In the genomic region with DNA sequence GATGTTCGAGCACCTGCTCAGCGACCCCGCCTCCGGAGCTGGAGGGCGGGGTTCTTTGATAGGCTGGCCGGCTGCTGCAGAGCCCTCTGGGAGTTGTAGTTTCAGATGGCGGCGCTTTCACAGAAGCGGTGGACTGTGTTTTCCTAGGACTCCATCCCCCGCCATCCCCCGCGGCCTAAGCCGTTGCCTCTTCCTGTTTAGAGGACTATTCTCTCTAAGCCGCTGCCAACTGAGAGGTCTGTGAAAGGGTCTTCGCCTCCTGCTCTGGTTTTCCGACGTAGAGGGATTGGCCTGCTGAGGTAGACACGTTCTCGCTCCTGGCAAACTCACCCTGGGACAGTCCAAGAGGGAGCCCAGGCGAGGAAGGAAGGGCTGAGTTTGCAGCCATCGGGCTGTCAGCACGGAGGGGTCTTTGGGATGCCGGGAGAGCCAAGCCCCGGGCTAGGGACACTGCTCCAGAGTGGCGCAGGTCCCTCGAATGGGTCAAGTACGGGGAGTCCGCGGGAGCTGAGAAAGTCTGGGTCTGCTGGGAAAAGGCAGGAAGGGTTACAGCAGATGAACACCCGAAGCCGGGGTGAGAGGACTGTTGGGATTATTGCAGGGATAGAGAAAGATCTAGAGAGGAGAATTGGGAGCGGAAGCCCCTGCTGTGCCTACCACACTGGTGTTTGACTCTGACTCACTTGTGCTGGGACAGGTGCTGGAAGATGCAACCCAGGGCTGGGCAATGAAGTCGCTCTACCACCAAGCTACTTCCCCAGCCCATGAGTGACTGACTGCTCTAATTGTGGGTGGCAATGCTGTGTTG, we compare ENCODE assay signal across 8 mouse cellular contexts. TPM values are rescaled to one million over a fixed set of nuclear protein-coding genes. Genes with fewer than 3 reads are reported as not detected.
DNase-seq lines count a peak whose midpoint lies in the region; ATAC-seq and TF ChIP-seq lines count a peak whose summit lies in the region.

A gene (plus strand): TSS at position 178 of the 808 bp plus-strand sequence.

- DNase-seq in brain, embryonic 14.5 days (ENCODE audit: low read depth), result peak; percentile 98
- peak; percentile 98 for DNase-seq in kidney, postnatal 0 days (ENCODE audit: low spot score)
- peak; percentile 87 for DNase-seq in liver, embryonic 11.5 days (ENCODE audit: low spot score)
- peak; percentile 93 for DNase-seq in naive thymus-derived CD4-positive, alpha-beta T cell, adult 2 months (ENCODE audit: low read depth)

- TF ChIP-seq POLR2A in brain, embryonic 14.5 days (IDR thresholded peaks at IDR 0.05; ENCODE audit: borderline replicate concordance, extremely low read depth, insufficient read depth, insufficient read length, poor library complexity, severe bottlenecking), result peak; percentile 25; the same call in 1 of the 2 replicates

- WGBS in heart, embryonic 12.5 days, result under 1% methylated on average over 33 of the region's 33 CpGs
- under 1% methylated on average over 33 of the region's 33 CpGs for WGBS in kidney, postnatal 0 days
- WGBS in liver, embryonic 11.5 days, result under 1% methylated on average over 33 of the region's 33 CpGs
- WGBS in stomach, embryonic 14.5 days, result under 1% methylated on average over 33 of the region's 33 CpGs

- no peaks in the 10 kb centered on the region for H3K79me2 ChIP-seq in C2C12 (ENCODE audit: control insufficient read depth, insufficient read depth)

- H3K4me1 ChIP-seq in erythroblast, embryonic 14.5 days (ENCODE audit: control insufficient read depth), result peaks cover 30% of the 10 kb centered on the region
- H3K4me1 ChIP-seq in heart, embryonic 12.5 days (replicated peaks), result peaks cover 14% of the 10 kb centered on the region
- peaks cover 4% of the 10 kb centered on the region; the same call in 1 of the 2 replicates for H3K4me1 ChIP-seq in kidney, postnatal 0 days (replicated peaks; ENCODE audit: insufficient read depth, low read length)
- H3K4me1 ChIP-seq in liver, embryonic 11.5 days (replicated peaks; ENCODE audit: control insufficient read depth, insufficient read depth, low read length), result peaks cover 6% of the 10 kb centered on the region; the same call in 1 of the 2 replicates
- H3K4me1 ChIP-seq in stomach, embryonic 14.5 days (ENCODE audit: control insufficient read depth, insufficient read depth, low read length), result 0 out of 2 replicates have a peak, but pooled peaks cover 4% of the 10 kb centered on the region

- no peaks in the 10 kb centered on the region for H3K36me3 ChIP-seq in C2C12 (ENCODE audit: control insufficient read depth, insufficient read depth)
- H3K36me3 ChIP-seq in erythroblast, embryonic 14.5 days (ENCODE audit: control insufficient read depth), result peaks cover 7% of the 10 kb centered on the region
- H3K36me3 ChIP-seq in heart, embryonic 12.5 days, result no peaks in the 10 kb centered on the region
- H3K36me3 ChIP-seq in kidney, postnatal 0 days (ENCODE audit: insufficient read depth, low read length), result no peaks in the 10 kb centered on the region
- no peaks in the 10 kb centered on the region for H3K36me3 ChIP-seq in liver, embryonic 11.5 days (ENCODE audit: control insufficient read depth, insufficient read depth, low read length)
- H3K36me3 ChIP-seq in stomach, embryonic 14.5 days (ENCODE audit: control insufficient read depth, insufficient read depth, low read length), result no peaks in the 10 kb centered on the region

- H3K4me3 ChIP-seq in C2C12 (ENCODE audit: insufficient read depth, poor library complexity, severe bottlenecking), result peak within 1 kb of the TSS; percentile 50
- H3K4me3 ChIP-seq in erythroblast, embryonic 14.5 days (replicated peaks), result peak within 1 kb of the TSS; percentile 82
- peak within 1 kb of the TSS; percentile 76 for H3K4me3 ChIP-seq in heart, embryonic 12.5 days
- peak within 1 kb of the TSS; percentile 82 for H3K4me3 ChIP-seq in kidney, postnatal 0 days (replicated peaks; ENCODE audit: low read depth, low read length)
- H3K4me3 ChIP-seq in liver, embryonic 11.5 days (ENCODE audit: low read depth, low read length), result peak within 1 kb of the TSS; percentile 81
- H3K4me3 ChIP-seq in stomach, embryonic 14.5 days (ENCODE audit: low read depth, low read length), result peak within 1 kb of the TSS; percentile 85

- H3K27ac ChIP-seq in heart, embryonic 12.5 days (ENCODE audit: poor library complexity, severe bottlenecking), result peak within 1 kb of the TSS; percentile 50; the same call in 1 of the 2 replicates
- peak within 1 kb of the TSS; percentile 67 for H3K27ac ChIP-seq in kidney, postnatal 0 days
- no peak within 1 kb of the TSS; the same call in 1 of the 2 replicates for H3K27ac ChIP-seq in liver, embryonic 11.5 days (ENCODE audit: low read depth, low read length)
- no peak within 1 kb of the TSS for H3K27ac ChIP-seq in stomach, embryonic 14.5 days (ENCODE audit: low read length)

- H3K9ac ChIP-seq in heart, embryonic 12.5 days, result peak within 1 kb of the TSS; percentile 90
- peak within 1 kb of the TSS; percentile 80 for H3K9ac ChIP-seq in kidney, postnatal 0 days (ENCODE audit: low read depth, low read length)
- H3K9ac ChIP-seq in liver, embryonic 11.5 days (ENCODE audit: low read depth, low read length), result peak within 1 kb of the TSS; percentile 82
- peak within 1 kb of the TSS; percentile 76 for H3K9ac ChIP-seq in stomach, embryonic 14.5 days (replicated peaks; ENCODE audit: low read depth, low read length)

- no peaks in the 10 kb centered on the region for H3K9me3 ChIP-seq in erythroblast, embryonic 14.5 days (ENCODE audit: control insufficient read depth, low read length)
- no peaks in the 10 kb centered on the region for H3K9me3 ChIP-seq in heart, embryonic 12.5 days (replicated peaks)
- no peaks in the 10 kb centered on the region for H3K9me3 ChIP-seq in kidney, postnatal 0 days (replicated peaks; ENCODE audit: low read length)
- H3K9me3 ChIP-seq in liver, embryonic 11.5 days (ENCODE audit: control insufficient read depth, low read length), result no peaks in the 10 kb centered on the region
- no peaks in the 10 kb centered on the region for H3K9me3 ChIP-seq in stomach, embryonic 14.5 days (ENCODE audit: control insufficient read depth, low read depth, low read length)

- peak within 1 kb of the TSS; percentile 69 for H3ac ChIP-seq in C2C12 (ENCODE audit: control insufficient read depth, insufficient read length, low read depth)

- no peak for TF ChIP-seq CTCF in C2C12 (IDR thresholded peaks at IDR 0.05; ENCODE audit: control insufficient read depth, insufficient read depth, insufficient read length)
- no peak for TF ChIP-seq CTCF in brain, embryonic 14.5 days (IDR thresholded peaks at IDR 0.05; ENCODE audit: borderline replicate concordance, extremely low read depth, insufficient read depth, insufficient read length)
- TF ChIP-seq CTCF in kidney, postnatal 0 days (IDR thresholded peaks at IDR 0.05; ENCODE audit: low read depth), result no peak

- peaks cover 5% of the 10 kb centered on the region for H3K27me3 ChIP-seq in C2C12 (ENCODE audit: control insufficient read depth, insufficient read depth, insufficient read length)
- no peaks in the 10 kb centered on the region for H3K27me3 ChIP-seq in erythroblast, embryonic 14.5 days (ENCODE audit: control insufficient read depth)
- H3K27me3 ChIP-seq in heart, embryonic 12.5 days (replicated peaks), result no peaks in the 10 kb centered on the region
- no peaks in the 10 kb centered on the region for H3K27me3 ChIP-seq in kidney, postnatal 0 days (ENCODE audit: insufficient read depth, low read length)
- no peaks in the 10 kb centered on the region for H3K27me3 ChIP-seq in liver, embryonic 11.5 days (replicated peaks; ENCODE audit: control insufficient read depth, insufficient read depth, low read length)
- H3K27me3 ChIP-seq in stomach, embryonic 14.5 days (ENCODE audit: control insufficient read depth, insufficient read depth, low read length), result no peaks in the 10 kb centered on the region

- no peaks in the 10 kb centered on the region for H3K79me3 ChIP-seq in C2C12 (ENCODE audit: low read depth)

- peak; percentile 98 for ATAC-seq in heart, embryonic 12.5 days (ENCODE audit: insufficient number of reproducible peaks, low FRiP score)
- peak; percentile 97 for ATAC-seq in kidney, postnatal 0 days (replicated peaks; ENCODE audit: low FRiP score, low read depth)
- peak; percentile 99 for ATAC-seq in liver, embryonic 11.5 days (replicated peaks; ENCODE audit: low FRiP score)
- ATAC-seq in stomach, embryonic 14.5 days (ENCODE audit: insufficient number of reproducible peaks, insufficient read depth, low FRiP score, low read depth), result peak; percentile 99

- H3K4me2 ChIP-seq in heart, embryonic 12.5 days, result peak within 1 kb of the TSS; percentile 72
- peak within 1 kb of the TSS; percentile 97 for H3K4me2 ChIP-seq in kidney, postnatal 0 days (ENCODE audit: low read length)
- peak within 1 kb of the TSS; percentile 70 for H3K4me2 ChIP-seq in liver, embryonic 11.5 days
- peak within 1 kb of the TSS; percentile 78 for H3K4me2 ChIP-seq in stomach, embryonic 14.5 days (replicated peaks; ENCODE audit: low read depth, low read length)

TF ChIP-seq in C2C12, 6 proteins besides CTCF, POLR2A, EP300 and RAD21:
- TF ChIP-seq CEBPB (IDR thresholded peaks at IDR 0.05; ENCODE audit: low read depth) (no peak), MYOD1 (IDR thresholded peaks at IDR 0.05; ENCODE audit: control insufficient read depth, insufficient read length, low read depth) (peak; percentile 51), MYOG (IDR thresholded peaks at IDR 0.05; ENCODE audit: control insufficient read depth, extremely low read depth, insufficient read length) (no peak)
TF ChIP-seq in C2C12: peak in this region for 1.

RNA-seq across cellular contexts. Expression of the gene that starts here (rescaled TPM):
- 1.5 TPM for polyA plus RNA-seq in C2C12 (2012; fragmentation: generic; extraction: Trizol)
- polyA plus RNA-seq in brain, embryonic 14.5 days (2012; rRNA removed), result 21.2 and 24.6 TPM in 2 replicates
- 0.33 and 0.39 TPM in 2 replicates for polyA plus RNA-seq in erythroblast, embryonic 14.5 days (2012)
- 12.9 and 13.7 TPM in 2 replicates for polyA plus RNA-seq in heart, embryonic 12.5 days (2016; fragmentation: Nextera tagmentation; extraction: Ambion mirVana)
- 11.3 and 11.8 TPM in 2 replicates for polyA plus RNA-seq in kidney, postnatal 0 days (2015; fragmentation: Nextera tagmentation; extraction: Ambion mirVana)
- 13.3 and 15.8 TPM in 2 replicates for polyA plus RNA-seq in liver, embryonic 11.5 days (2014; fragmentation: Nextera tagmentation; extraction: Ambion mirVana)
- 15.2 and 18.1 TPM in 2 replicates for polyA plus RNA-seq in stomach, embryonic 14.5 days (2014; fragmentation: Nextera tagmentation; extraction: Ambion mirVana)

Comparison
In these comparisons a context has a peak if more than half of its experiments do, and no peak if none do; other contexts are left out.
1. H3K27ac ChIP-seq: peak in heart, embryonic 12.5 days (single experiment) and kidney, postnatal 0 days (single experiment); none in liver, embryonic 11.5 days (single experiment) and stomach, embryonic 14.5 days (single experiment).
2. Peak in every context shown above with its lines, with median percentiles within 50 percentile points of each other: H3K4me3 ChIP-seq, DNase-seq, ATAC-seq, H3K4me2 ChIP-seq and H3K9ac ChIP-seq.